Mouse (Mus musculus) C2C12 (cell line): ENCODE measurements at regions not wholly inside any gene's neighbourhood (a gene's known extent, or its start where the extent isn't known, plus 50 kb on each side); places are given as distances from the start of the nearest gene placed in this dataset.

Experiments used
- CTCF ChIP-seq: IDR thresholded peaks from one replicate; pipeline ENCODE4 v1.5.1; 2011; ENCODE audit not compliant: control insufficient read depth, insufficient read depth, insufficient read length
- FOSL1 ChIP-seq: IDR thresholded peaks from one replicate; pipeline ENCODE4 v1.8.0; 2011; ENCODE audit warnings: mild to moderate bottlenecking, low read length; ENCODE audit not compliant: poor library complexity, insufficient read depth, severe bottlenecking
- MAX ChIP-seq: IDR thresholded peaks from one replicate; pipeline ENCODE4 v1.6.1; 2011; ENCODE audit warnings: mild to moderate bottlenecking, control low read depth
- MYOD1 ChIP-seq: IDR thresholded peaks from one replicate; pipeline ENCODE4 v1.6.1; 2011; ENCODE audit warnings: low read depth; ENCODE audit not compliant: control insufficient read depth, insufficient read length
- MYOG ChIP-seq: IDR thresholded peaks from one replicate; pipeline ENCODE4 v1.6.1; 2011; ENCODE audit not compliant: control insufficient read depth, insufficient read length; ENCODE audit errors: extremely low read depth
- USF1 ChIP-seq: IDR thresholded peaks from one replicate; pipeline ENCODE4 v1.6.1; 2011; ENCODE audit warnings: low read depth, mild to moderate bottlenecking, control low read depth, moderate library complexity

DNA sequence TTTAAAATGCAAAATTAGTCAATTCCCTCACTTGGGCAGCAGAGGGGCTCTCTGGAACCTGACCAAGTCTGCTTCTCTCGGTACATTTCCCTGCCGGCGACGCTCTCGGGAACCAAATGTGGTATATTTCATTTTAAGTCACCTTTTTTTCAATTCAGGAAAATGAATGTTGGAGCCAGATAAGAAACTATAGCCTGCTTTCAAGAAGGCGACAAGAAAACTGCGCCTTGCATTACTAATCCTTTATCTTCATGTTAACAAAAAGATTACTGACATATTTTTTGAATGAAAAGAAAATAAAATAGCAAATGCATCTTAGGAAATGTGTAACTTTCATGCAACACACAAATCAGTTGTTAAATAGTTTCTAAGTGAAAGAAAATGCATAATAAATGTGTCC is 98.2 kb downstream of the Il20rb start:
- TF ChIP-seq CTCF: no peak
- no peak for TF ChIP-seq MAX
- TF ChIP-seq USF1: no peak
- no peak for TF ChIP-seq FOSL1
- no peak for TF ChIP-seq MYOG
- no peak for TF ChIP-seq MYOD1
